Mouse (Mus musculus): ENCODE measurements around the gene Slc28a1. TPM values are rescaled to one million over a fixed set of nuclear protein-coding genes. Genes with fewer than 3 reads are reported as not detected.

Gene Slc28a1
- not detected in 2 replicates for polyA plus RNA-seq (2012; ENCODE audit: insufficient read depth, insufficient read length, missing spikeins)

- no peak within 1 kb of the TSS for H3K27ac ChIP-seq (replicated peaks; ENCODE audit: low read depth, low read length)
These were observed at the start of gene Slc28a1 for GRCm38 (mm10) chr7:81114555-81114954. Gene Slc28a1 (plus strand): TSS chr7:81114799.

GRCm38 (mm10) chr7:81066714-81067113 lies 47.9 kb upstream of the Slc28a1 start:
- peaks cover 3% of the 10 kb centered on the region; the same call in 1 of the 2 replicates for H3K4me1 ChIP-seq (ENCODE audit: control insufficient read depth, insufficient read depth, insufficient read length, low read length)
- no peak overlapping the region for H3K4me3 ChIP-seq (ENCODE audit: insufficient read depth, low read depth, low read length)
- no peak overlapping the region for H3K27ac ChIP-seq (replicated peaks; ENCODE audit: low read depth, low read length)

More at GRCm38 (mm10) chr7:81114555-81114954, at the start of gene Slc28a1:
- Histone ChIP-seq H3K4me1 (ENCODE audit: control insufficient read depth, insufficient read depth, insufficient read length, low read length) (no peaks in the 10 kb centered on the region; the same call in 1 of the 2 replicates), H3K4me3 (ENCODE audit: insufficient read depth, low read depth, low read length) (no peak within 1 kb of the TSS)

- Histone ChIP-seq H3K4me3 (ENCODE audit: insufficient read depth, low read depth, low read length) (no peak overlapping the region), H3K27ac (replicated peaks; ENCODE audit: low read depth, low read length) (peak overlapping the region; percentile 19), H3K4me1 (ENCODE audit: control insufficient read depth, insufficient read depth, insufficient read length, low read length) (peaks cover 6% of the 10 kb centered on the region)
These were observed 42.1 kb upstream of the Slc28a1 start for GRCm38 (mm10) chr7:81072463-81072862.

GRCm38 (mm10) chr7:81073273-81073672 lies 41.3 kb upstream of the Slc28a1 start:
- Histone ChIP-seq H3K27ac (replicated peaks; ENCODE audit: low read depth, low read length) (0 out of 2 replicates have a peak overlapping the region, but pooled peaks have one; percentile 19), H3K4me3 (ENCODE audit: insufficient read depth, low read depth, low read length) (no peak overlapping the region), H3K4me1 (ENCODE audit: control insufficient read depth, insufficient read depth, insufficient read length, low read length) (peaks cover 6% of the 10 kb centered on the region)

- H3K4me1 ChIP-seq (ENCODE audit: control insufficient read depth, insufficient read depth, insufficient read length, low read length): peaks cover 6% of the 10 kb centered on the region
- H3K27ac ChIP-seq (replicated peaks; ENCODE audit: low read depth, low read length): no peak overlapping the region
These were observed 40.1 kb upstream of the Slc28a1 start for GRCm38 (mm10) chr7:81074546-81074945.

GRCm38 (mm10) chr7:81075299-81075698 lies 39.3 kb upstream of the Slc28a1 start:
- peaks cover 6% of the 10 kb centered on the region for H3K4me1 ChIP-seq (ENCODE audit: control insufficient read depth, insufficient read depth, insufficient read length, low read length)
- no peak overlapping the region; the same call in 1 of the 2 replicates for H3K27ac ChIP-seq (replicated peaks; ENCODE audit: low read depth, low read length)

More at GRCm38 (mm10) chr7:81074546-81074945, 40.1 kb upstream of the Slc28a1 start:
- H3K4me3 ChIP-seq (ENCODE audit: insufficient read depth, low read depth, low read length): no peak overlapping the region

GRCm38 (mm10) chr7:81075732-81076131 lies 38.9 kb upstream of the Slc28a1 start:
- H3K4me1 ChIP-seq (ENCODE audit: control insufficient read depth, insufficient read depth, insufficient read length, low read length): peaks cover 7% of the 10 kb centered on the region
- no peak overlapping the region for H3K4me3 ChIP-seq (ENCODE audit: insufficient read depth, low read depth, low read length)
- no peak overlapping the region; the same call in 1 of the 2 replicates for H3K27ac ChIP-seq (replicated peaks; ENCODE audit: low read depth, low read length)

More at GRCm38 (mm10) chr7:81075299-81075698, 39.3 kb upstream of the Slc28a1 start:
- no peak overlapping the region for H3K4me3 ChIP-seq (ENCODE audit: insufficient read depth, low read depth, low read length)

- H3K4me1 ChIP-seq (ENCODE audit: control insufficient read depth, insufficient read depth, insufficient read length, low read length): peaks cover 11% of the 10 kb centered on the region
- no peak overlapping the region for H3K4me3 ChIP-seq (ENCODE audit: insufficient read depth, low read depth, low read length)
- H3K27ac ChIP-seq (replicated peaks; ENCODE audit: low read depth, low read length): no peak overlapping the region
These were observed 37.6 kb upstream of the Slc28a1 start for GRCm38 (mm10) chr7:81077009-81077408.

- H3K4me1 ChIP-seq (ENCODE audit: control insufficient read depth, insufficient read depth, insufficient read length, low read length): peaks cover 11% of the 10 kb centered on the region
- no peak overlapping the region for H3K27ac ChIP-seq (replicated peaks; ENCODE audit: low read depth, low read length)
- H3K4me3 ChIP-seq (ENCODE audit: insufficient read depth, low read depth, low read length): no peak overlapping the region
These were observed 35.9 kb upstream of the Slc28a1 start for GRCm38 (mm10) chr7:81078740-81079139.

- H3K4me1 ChIP-seq (ENCODE audit: control insufficient read depth, insufficient read depth, insufficient read length, low read length): no peaks in the 10 kb centered on the region
- no peak overlapping the region for H3K4me3 ChIP-seq (ENCODE audit: insufficient read depth, low read depth, low read length)
- H3K27ac ChIP-seq (replicated peaks; ENCODE audit: low read depth, low read length): no peak overlapping the region
These were observed 21.1 kb upstream of the Slc28a1 start for GRCm38 (mm10) chr7:81093420-81093965.

- Histone ChIP-seq H3K4me1 (ENCODE audit: control insufficient read depth, insufficient read depth, insufficient read length, low read length) (no peaks in the 10 kb centered on the region), H3K27ac (replicated peaks; ENCODE audit: low read depth, low read length) (no peak overlapping the region), H3K4me3 (ENCODE audit: insufficient read depth, low read depth, low read length) (no peak overlapping the region)
These were observed 20.4 kb upstream of the Slc28a1 start for GRCm38 (mm10) chr7:81094104-81094757.

GRCm38 (mm10) chr7:81100341-81100740 lies 14.3 kb upstream of the Slc28a1 start:
- no peak overlapping the region for H3K27ac ChIP-seq (replicated peaks; ENCODE audit: low read depth, low read length)
- no peak overlapping the region for H3K4me3 ChIP-seq (ENCODE audit: insufficient read depth, low read depth, low read length)
- peaks cover 6% of the 10 kb centered on the region for H3K4me1 ChIP-seq (ENCODE audit: control insufficient read depth, insufficient read depth, insufficient read length, low read length)

- H3K27ac ChIP-seq (replicated peaks; ENCODE audit: low read depth, low read length): no peak overlapping the region
- no peak overlapping the region for H3K4me3 ChIP-seq (ENCODE audit: insufficient read depth, low read depth, low read length)
- H3K4me1 ChIP-seq (ENCODE audit: control insufficient read depth, insufficient read depth, insufficient read length, low read length): peaks cover 7% of the 10 kb centered on the region
These were observed 11.7 kb upstream of the Slc28a1 start for GRCm38 (mm10) chr7:81102854-81103253.

GRCm38 (mm10) chr7:81105525-81105924 lies 9.1 kb upstream of the Slc28a1 start:
- Histone ChIP-seq H3K27ac (replicated peaks; ENCODE audit: low read depth, low read length) (no peak overlapping the region), H3K4me3 (ENCODE audit: insufficient read depth, low read depth, low read length) (no peak overlapping the region), H3K4me1 (ENCODE audit: control insufficient read depth, insufficient read depth, insufficient read length, low read length) (peaks cover 7% of the 10 kb centered on the region)

- peaks cover 7% of the 10 kb centered on the region for H3K4me1 ChIP-seq (ENCODE audit: control insufficient read depth, insufficient read depth, insufficient read length, low read length)
- H3K4me3 ChIP-seq (ENCODE audit: insufficient read depth, low read depth, low read length): no peak overlapping the region
- no peak overlapping the region for H3K27ac ChIP-seq (replicated peaks; ENCODE audit: low read depth, low read length)
These were observed 6.4 kb upstream of the Slc28a1 start for GRCm38 (mm10) chr7:81108226-81108625.

Data from brown adipose tissue, adult 24 weeks (tissue).